Mouse (Mus musculus): ENCODE measurements around the gene Map2k1. TPM values are rescaled to one million over a fixed set of nuclear protein-coding genes. Genes with fewer than 3 reads are reported as not detected.
"Not testable (repeated sequence)": the region's sequence is repeated elsewhere in the genome, so short reads cannot be mapped to it uniquely, and the experiment has no call there.

Map2k1 gene
- polyA plus RNA-seq (2015; fragmentation: Nextera tagmentation; extraction: Ambion mirVana): 82.8 and 87.1 TPM in 2 replicates

GRCm38 (mm10) chr9:64253021-64253904 lies at the start of gene Map2k1:
Gene Map2k1 (minus strand): TSS chr9:64253631.
- peak within 1 kb of the TSS; percentile 89 for H3K4me2 ChIP-seq
- WGBS: under 1% methylated on average over 89 of the region's 89 CpGs
- no peaks in the 10 kb centered on the region for H3K9me3 ChIP-seq
- peak within 1 kb of the TSS; percentile 92 for H3K4me3 ChIP-seq
- peak within 1 kb of the TSS; percentile 96 for H3K27ac ChIP-seq
- H3K27me3 ChIP-seq: no peaks in the 10 kb centered on the region
- peak within 1 kb of the TSS; percentile 95 for H3K9ac ChIP-seq
- peak; percentile 95 for ATAC-seq (ENCODE audit: insufficient number of reproducible peaks, insufficient read depth, low FRiP score, low TSS enrichment, low read depth)
- peaks cover 3% of the 10 kb centered on the region for H3K36me3 ChIP-seq
- H3K4me1 ChIP-seq: peaks cover 24% of the 10 kb centered on the region

DNA sequence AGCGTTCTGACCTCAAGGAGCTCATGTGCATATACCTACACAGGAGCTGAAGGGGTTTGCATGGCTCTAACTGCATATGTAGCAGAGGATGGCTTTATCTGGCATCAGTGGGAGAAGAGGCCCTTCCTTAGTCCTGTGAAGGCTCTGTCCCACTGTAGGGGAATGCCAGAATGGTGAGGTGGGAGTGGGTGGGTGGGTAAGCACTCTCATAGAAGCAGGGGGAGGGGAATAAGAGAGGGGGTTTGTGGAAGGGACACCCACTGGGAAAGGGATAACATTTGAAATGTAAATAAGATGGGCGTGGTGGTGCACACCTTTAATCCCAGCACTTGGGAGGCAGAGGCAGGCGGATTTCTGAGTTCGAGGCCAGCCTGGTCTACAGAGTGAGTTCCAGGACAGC lies 49.7 kb upstream of the Map2k1 start:
- not testable (repeated sequence) for H3K27me3 ChIP-seq; H3K4me3 ChIP-seq; ATAC-seq (ENCODE audit: insufficient number of reproducible peaks, insufficient read depth, low FRiP score, low TSS enrichment, low read depth); H3K4me1 ChIP-seq; H3K9me3 ChIP-seq; H3K4me2 ChIP-seq; H3K27ac ChIP-seq; H3K9ac ChIP-seq
- WGBS: 90% methylated on average over 4 of the region's 4 CpGs
- H3K36me3 ChIP-seq: peaks cover 84% of the 10 kb centered on the region

DNA sequence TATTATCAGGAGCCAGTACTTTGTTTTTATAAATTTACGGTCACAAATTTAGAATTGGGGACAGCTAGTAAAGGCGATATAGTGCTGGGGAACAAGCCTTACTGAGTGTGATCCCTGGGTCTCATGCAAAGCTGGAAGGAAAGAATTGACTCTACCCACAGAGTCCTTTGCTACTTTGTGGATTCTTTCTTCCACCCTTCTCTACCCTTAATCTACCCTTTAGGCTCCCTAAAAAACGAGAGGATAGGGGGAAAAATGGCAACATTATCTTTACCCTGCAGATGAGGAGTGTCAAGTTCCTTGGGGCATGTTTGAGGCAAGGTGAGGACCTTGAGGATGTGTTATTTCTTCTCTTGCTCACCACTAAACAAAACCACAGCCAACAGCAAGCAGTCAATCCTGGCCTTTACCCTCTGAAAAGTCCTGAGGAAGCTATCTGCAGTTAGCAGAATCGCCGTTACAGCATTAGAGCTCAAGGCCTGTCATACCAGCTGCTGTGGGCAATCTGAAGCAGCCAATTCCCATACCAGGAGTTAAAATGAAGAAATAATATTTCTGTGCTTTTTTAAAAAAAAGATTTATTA lies 29.1 kb upstream of the Map2k1 start:
- no peak for ATAC-seq (ENCODE audit: insufficient number of reproducible peaks, insufficient read depth, low FRiP score, low TSS enrichment, low read depth)
- Histone ChIP-seq H3K27ac (peak overlapping the region; percentile 97), H3K4me1 (peaks cover 8% of the 10 kb centered on the region), H3K9me3 (no peaks in the 10 kb centered on the region), H3K4me2 (peak overlapping the region; percentile 69), H3K9ac (peak overlapping the region; percentile 98), H3K27me3 (no peaks in the 10 kb centered on the region), H3K4me3 (peak overlapping the region; percentile 83), H3K36me3 (peaks cover 14% of the 10 kb centered on the region)
- WGBS: 55% methylated on average over 5 of the region's 5 CpGs

GRCm38 (mm10) chr9:64281781-64282178 lies 28.3 kb upstream of the Map2k1 start:
- H3K36me3 ChIP-seq: peaks cover 8% of the 10 kb centered on the region; the same call in 1 of the 2 replicates
- ATAC-seq (ENCODE audit: insufficient number of reproducible peaks, insufficient read depth, low FRiP score, low TSS enrichment, low read depth): peak; percentile 77
- H3K4me3 ChIP-seq: peak overlapping the region; percentile 83
- no peaks in the 10 kb centered on the region for H3K27me3 ChIP-seq
- H3K9ac ChIP-seq: peak overlapping the region; percentile 98
- H3K9me3 ChIP-seq: no peaks in the 10 kb centered on the region
- peaks cover 8% of the 10 kb centered on the region for H3K4me1 ChIP-seq
- peak overlapping the region; percentile 97 for H3K27ac ChIP-seq
- WGBS: 1% methylated on average over 24 of the region's 24 CpGs
- peak overlapping the region; percentile 69 for H3K4me2 ChIP-seq

GRCm38 (mm10) chr9:64281105-64281780 lies 27.8 kb upstream of the Map2k1 start, which contains the start of gene Tipin:
Gene Tipin (plus strand): TSS chr9:64281581.
- ATAC-seq (ENCODE audit: insufficient number of reproducible peaks, insufficient read depth, low FRiP score, low TSS enrichment, low read depth): peak; percentile 84
- Histone ChIP-seq H3K36me3 (peaks cover 8% of the 10 kb centered on the region; the same call in 1 of the 2 replicates), H3K9me3 (no peaks in the 10 kb centered on the region), H3K4me3 (peak within 1 kb of the TSS; percentile 83), H3K9ac (peak within 1 kb of the TSS; percentile 98), H3K4me1 (peaks cover 8% of the 10 kb centered on the region), H3K4me2 (peak within 1 kb of the TSS; percentile 69), H3K27me3 (no peaks in the 10 kb centered on the region), H3K27ac (peak within 1 kb of the TSS; percentile 97)
- 2% methylated on average over 46 of the region's 46 CpGs for WGBS

- no peaks in the 10 kb centered on the region for H3K27me3 ChIP-seq
- H3K9ac ChIP-seq: no peak overlapping the region
- no peaks in the 10 kb centered on the region for H3K9me3 ChIP-seq
- no peak overlapping the region for H3K4me3 ChIP-seq
- H3K4me1 ChIP-seq: peaks cover 8% of the 10 kb centered on the region
- no peak overlapping the region for H3K4me2 ChIP-seq
- no peak for ATAC-seq (ENCODE audit: insufficient number of reproducible peaks, insufficient read depth, low FRiP score, low TSS enrichment, low read depth)
- WGBS: 95% methylated on average over 6 of the region's 6 CpGs
- no peaks in the 10 kb centered on the region for H3K36me3 ChIP-seq
- H3K27ac ChIP-seq: no peak overlapping the region
These were observed 25.4 kb upstream of the Map2k1 start for GRCm38 (mm10) chr9:64278665-64279310.

- ATAC-seq (ENCODE audit: insufficient number of reproducible peaks, insufficient read depth, low FRiP score, low TSS enrichment, low read depth): no peak
- Histone ChIP-seq H3K9me3 (no peaks in the 10 kb centered on the region), H3K4me1 (peaks cover 8% of the 10 kb centered on the region), H3K36me3 (no peaks in the 10 kb centered on the region), H3K9ac (no peak overlapping the region), H3K27ac (no peak overlapping the region), H3K4me2 (no peak overlapping the region), H3K4me3 (no peak overlapping the region), H3K27me3 (no peaks in the 10 kb centered on the region)
- WGBS: 65% methylated on average over 8 of the region's 8 CpGs
These were observed 24.3 kb upstream of the Map2k1 start for GRCm38 (mm10) chr9:64277706-64278105.

GRCm38 (mm10) chr9:64274919-64275318 lies 21.5 kb upstream of the Map2k1 start:
- 74% methylated on average over 1 of the region's 1 CpGs for WGBS
- H3K27me3 ChIP-seq: no peaks in the 10 kb centered on the region
- H3K36me3 ChIP-seq: no peaks in the 10 kb centered on the region
- no peaks in the 10 kb centered on the region for H3K4me1 ChIP-seq
- H3K4me3 ChIP-seq: no peak overlapping the region
- no peaks in the 10 kb centered on the region for H3K9me3 ChIP-seq
- no peak overlapping the region for H3K9ac ChIP-seq
- H3K4me2 ChIP-seq: no peak overlapping the region
- H3K27ac ChIP-seq: no peak overlapping the region
- ATAC-seq (ENCODE audit: insufficient number of reproducible peaks, insufficient read depth, low FRiP score, low TSS enrichment, low read depth): no peak

- WGBS: 79% methylated on average over 4 of the region's 4 CpGs
- no peaks in the 10 kb centered on the region for H3K27me3 ChIP-seq
- no peak for ATAC-seq (ENCODE audit: insufficient number of reproducible peaks, insufficient read depth, low FRiP score, low TSS enrichment, low read depth)
These were observed 20.9 kb upstream of the Map2k1 start for GRCm38 (mm10) chr9:64274291-64274690.

DNA sequence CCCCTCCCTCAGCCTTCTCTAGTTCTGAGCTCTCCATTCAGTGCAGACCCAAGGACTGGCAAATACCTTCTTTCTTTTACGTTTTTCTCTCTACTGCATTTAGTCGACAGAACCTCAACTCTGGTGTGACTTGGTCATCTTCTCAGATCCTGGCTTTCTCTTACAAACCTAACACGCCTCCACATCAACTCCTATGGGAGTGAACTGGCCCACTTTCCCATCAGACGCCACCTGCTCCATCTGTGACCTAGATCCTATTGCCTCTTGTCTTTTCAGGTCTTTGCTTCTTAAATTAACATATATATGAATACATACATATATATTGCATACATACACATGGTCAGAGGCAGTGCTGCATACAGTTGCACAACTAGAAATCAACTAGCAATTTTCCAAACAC lies 20.3 kb upstream of the Map2k1 start:
- Histone ChIP-seq H3K4me1 (no peaks in the 10 kb centered on the region), H3K36me3 (no peaks in the 10 kb centered on the region), H3K27me3 (no peaks in the 10 kb centered on the region), H3K4me2 (no peak overlapping the region), H3K9me3 (no peaks in the 10 kb centered on the region), H3K4me3 (no peak overlapping the region), H3K9ac (no peak overlapping the region), H3K27ac (no peak overlapping the region)
- 55% methylated on average over 4 of the region's 4 CpGs for WGBS
- no peak for ATAC-seq (ENCODE audit: insufficient number of reproducible peaks, insufficient read depth, low FRiP score, low TSS enrichment, low read depth)

More at GRCm38 (mm10) chr9:64274291-64274690, 20.9 kb upstream of the Map2k1 start:
- H3K4me2 ChIP-seq: no peak overlapping the region
- H3K36me3 ChIP-seq: no peaks in the 10 kb centered on the region
- H3K4me1 ChIP-seq: no peaks in the 10 kb centered on the region
- H3K4me3 ChIP-seq: no peak overlapping the region
- no peak overlapping the region for H3K27ac ChIP-seq
- no peaks in the 10 kb centered on the region for H3K9me3 ChIP-seq
- H3K9ac ChIP-seq: no peak overlapping the region

DNA sequence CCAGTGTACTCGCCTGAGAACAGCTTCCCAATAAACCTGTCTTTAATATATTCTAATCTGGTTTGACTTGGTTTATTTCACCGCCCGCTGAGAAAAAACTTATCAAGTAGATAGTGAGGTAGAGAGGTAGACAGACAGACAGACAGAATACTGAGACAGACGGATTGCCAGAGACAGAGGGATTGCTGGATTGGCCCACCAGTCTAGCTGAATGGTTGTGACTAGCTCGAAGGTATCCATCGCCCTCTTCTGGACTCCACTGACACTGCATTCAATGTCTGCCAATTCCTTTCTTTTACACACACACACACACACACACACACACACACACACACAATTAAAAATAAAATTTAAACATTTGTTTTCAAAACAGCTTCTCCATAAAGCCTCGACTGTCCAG lies 19.2 kb upstream of the Map2k1 start:
- Histone ChIP-seq H3K9me3 (no peaks in the 10 kb centered on the region), H3K4me2 (no peak overlapping the region), H3K27ac (no peak overlapping the region), H3K36me3 (no peaks in the 10 kb centered on the region), H3K27me3 (no peaks in the 10 kb centered on the region), H3K4me1 (no peaks in the 10 kb centered on the region), H3K4me3 (no peak overlapping the region), H3K9ac (no peak overlapping the region)
- ATAC-seq (ENCODE audit: insufficient number of reproducible peaks, insufficient read depth, low FRiP score, low TSS enrichment, low read depth): no peak
- WGBS: 38% methylated on average over 7 of the region's 7 CpGs
